Mouse (Mus musculus): ENCODE measurements around the gene Zfp384.
"Not testable (repeated sequence)": the region's sequence is repeated elsewhere in the genome, so short reads cannot be mapped to it uniquely, and the experiment has no call there.

The Zfp384 gene

GRCm38 (mm10) chr6:125009181-125010073 is 482 bp downstream of the Zfp384 start:
- no peak for DNase-seq (ENCODE audit: extremely low spot score, low read depth, low spot score)

GRCm38 (mm10) chr6:125017682-125018081 is 8.7 kb downstream of the Zfp384 start:
- DNase-seq (ENCODE audit: extremely low spot score, low read depth, low spot score): no peak

DNA sequence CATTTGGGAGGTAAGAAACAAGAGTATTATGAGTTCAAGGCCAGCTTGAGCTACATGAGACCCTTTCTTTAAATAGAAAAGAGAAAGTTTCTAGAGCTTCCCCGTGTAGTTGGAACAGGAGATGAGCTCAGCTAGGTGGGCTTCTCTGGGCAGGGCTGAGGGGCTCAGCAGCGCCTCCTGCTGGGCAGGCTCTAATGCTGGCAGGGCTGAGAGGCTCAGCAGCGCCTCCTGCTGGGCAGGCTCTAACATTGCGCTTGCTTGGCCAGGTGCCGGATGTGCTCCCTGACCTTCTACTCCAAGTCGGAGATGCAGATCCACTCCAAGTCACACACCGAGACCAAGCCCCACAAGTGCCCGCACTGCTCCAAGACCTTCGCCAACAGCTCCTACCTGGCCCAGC is 21.6 kb downstream of the Zfp384 start:
- DNase-seq (ENCODE audit: extremely low spot score, low read depth, low spot score): not testable (repeated sequence)

- DNase-seq (ENCODE audit: extremely low spot score, low read depth, low spot score): no peak
Measured at GRCm38 (mm10) chr6:125031604-125032003, 22.7 kb downstream of the Zfp384 start.

DNA sequence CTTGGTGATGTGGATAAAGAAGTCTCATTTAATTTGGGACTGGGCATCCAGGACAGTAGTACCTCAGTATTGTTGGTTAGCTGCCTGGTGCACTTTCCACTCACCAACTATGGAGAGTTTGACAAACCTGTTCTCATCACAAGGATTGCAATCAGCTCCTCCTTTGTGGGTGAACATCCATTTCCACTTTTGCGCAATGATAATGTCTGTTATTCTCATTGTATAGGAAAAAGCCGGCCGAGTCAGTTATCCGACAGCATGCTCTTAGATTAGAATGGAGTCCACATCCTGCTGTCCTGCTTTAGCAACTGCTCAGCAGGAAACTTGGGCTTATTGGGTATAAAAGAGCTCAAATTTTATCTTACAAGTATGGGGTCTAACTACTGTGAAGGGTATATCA is 29.7 kb downstream of the Zfp384 start:
- DNase-seq (ENCODE audit: extremely low spot score, low read depth, low spot score): no peak

- DNase-seq (ENCODE audit: extremely low spot score, low read depth, low spot score): no peak
Measured at GRCm38 (mm10) chr6:125039131-125039530, 30.2 kb downstream of the Zfp384 start.

GRCm38 (mm10) chr6:125039533-125040153 is 30.7 kb downstream of the Zfp384 start, which contains the start of gene Ing4:
Ing4 (plus strand) TSS chr6:125039760.
- DNase-seq (ENCODE audit: extremely low spot score, low read depth, low spot score): peak; percentile 99

- no peak for DNase-seq (ENCODE audit: extremely low spot score, low read depth, low spot score)
Measured at GRCm38 (mm10) chr6:125040221-125040620, 31.3 kb downstream of the Zfp384 start.

DNA sequence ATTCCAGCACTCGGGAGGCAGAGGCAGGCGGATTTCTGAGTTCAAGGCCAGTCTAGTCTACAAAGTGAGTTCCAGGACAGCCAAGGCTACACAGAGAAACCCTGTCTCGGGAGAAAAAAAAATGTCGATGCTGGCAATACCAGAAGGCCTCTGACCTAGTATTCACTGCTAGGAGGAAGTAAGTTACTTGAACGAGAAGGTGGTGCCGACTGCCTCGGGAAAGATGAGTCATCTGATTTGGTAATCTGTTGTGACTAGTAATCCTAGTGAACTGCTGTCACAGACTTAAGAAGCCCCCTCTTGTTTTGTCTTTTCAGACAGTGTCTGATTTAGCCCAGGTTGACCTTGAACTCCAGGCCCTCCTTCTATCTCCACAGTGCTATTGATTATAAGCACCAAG is 32.1 kb downstream of the Zfp384 start:
- DNase-seq (ENCODE audit: extremely low spot score, low read depth, low spot score): no peak

GRCm38 (mm10) chr6:125042081-125042480 is 33.1 kb downstream of the Zfp384 start:
- no peak for DNase-seq (ENCODE audit: extremely low spot score, low read depth, low spot score)

DNA sequence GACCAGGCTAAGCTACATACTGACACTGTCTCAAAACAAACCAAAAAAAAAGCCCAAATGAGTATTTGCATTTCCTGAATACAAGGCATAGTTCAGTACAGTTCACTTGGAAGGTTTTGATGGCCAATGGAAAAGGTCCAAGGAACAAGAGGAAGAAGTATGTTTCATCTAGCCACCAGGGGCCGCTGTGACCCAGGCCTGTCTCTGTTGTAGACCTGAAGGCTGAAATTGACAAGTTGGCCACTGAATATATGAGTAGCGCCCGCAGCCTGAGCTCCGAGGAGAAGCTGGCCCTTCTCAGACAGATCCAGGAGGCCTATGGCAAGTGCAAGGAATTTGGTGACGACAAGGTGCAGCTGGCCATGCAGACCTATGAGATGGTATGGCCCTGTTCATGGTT is 37.7 kb downstream of the Zfp384 start:
- DNase-seq (ENCODE audit: extremely low spot score, low read depth, low spot score): peak; percentile 44

- DNase-seq (ENCODE audit: extremely low spot score, low read depth, low spot score): no peak
Measured at GRCm38 (mm10) chr6:125049678-125050077, 40.7 kb downstream of the Zfp384 start, which contains the start of gene Acrbp. Acrbp (plus strand) TSS chr6:125049689.

DNA sequence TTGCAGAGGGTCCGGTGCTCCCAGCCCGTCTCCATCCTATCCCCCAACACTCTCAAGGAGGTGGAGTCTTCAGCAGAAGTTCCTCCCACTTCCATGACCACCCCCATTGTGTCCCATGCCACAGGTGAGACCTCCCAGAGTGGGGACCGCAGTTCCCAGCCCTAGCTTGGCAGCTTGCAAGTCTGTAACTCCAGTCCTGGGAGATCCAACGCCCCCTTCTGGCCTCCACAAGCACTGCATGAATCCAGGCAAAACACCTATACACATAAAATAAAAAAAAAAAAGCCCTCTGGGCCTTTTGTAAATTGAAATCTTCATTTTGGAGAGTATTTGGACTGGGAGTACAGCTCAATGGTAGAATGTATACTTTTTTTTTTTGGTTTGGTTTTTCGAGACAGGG is 42.3 kb downstream of the Zfp384 start:
- no peak for DNase-seq (ENCODE audit: extremely low spot score, low read depth, low spot score)

- no peak for DNase-seq (ENCODE audit: extremely low spot score, low read depth, low spot score)
Measured at GRCm38 (mm10) chr6:125061493-125061892, 52.5 kb downstream of the Zfp384 start.

DNA sequence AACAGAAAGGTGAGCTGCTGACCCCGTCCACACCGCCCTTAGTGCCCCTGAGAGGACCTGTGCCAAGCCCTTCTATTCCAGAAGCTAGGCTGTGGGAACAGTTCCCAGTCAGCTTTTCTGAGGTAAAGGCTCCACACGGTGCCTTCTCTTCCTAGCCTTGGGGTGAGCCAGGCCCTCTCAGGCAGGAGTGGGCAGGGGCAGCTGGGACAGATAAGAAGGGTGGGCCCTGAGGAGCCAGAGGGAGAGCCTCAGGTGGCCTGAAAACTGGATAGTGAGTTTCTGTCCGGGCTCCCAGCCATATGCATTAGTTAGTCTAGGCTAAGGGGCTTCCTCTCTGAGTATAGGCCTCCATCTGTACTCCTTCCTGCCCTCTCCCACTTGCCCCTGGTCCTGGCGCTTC is 53.6 kb downstream of the Zfp384 start:
- DNase-seq (ENCODE audit: extremely low spot score, low read depth, low spot score): no peak

GRCm38 (mm10) chr6:125063906-125064305 is 55.0 kb downstream of the Zfp384 start:
- DNase-seq (ENCODE audit: extremely low spot score, low read depth, low spot score): no peak

GRCm38 (mm10) chr6:125065223-125065622 is 56.3 kb downstream of the Zfp384 start:
- DNase-seq (ENCODE audit: extremely low spot score, low read depth, low spot score): not testable (repeated sequence)

DNA sequence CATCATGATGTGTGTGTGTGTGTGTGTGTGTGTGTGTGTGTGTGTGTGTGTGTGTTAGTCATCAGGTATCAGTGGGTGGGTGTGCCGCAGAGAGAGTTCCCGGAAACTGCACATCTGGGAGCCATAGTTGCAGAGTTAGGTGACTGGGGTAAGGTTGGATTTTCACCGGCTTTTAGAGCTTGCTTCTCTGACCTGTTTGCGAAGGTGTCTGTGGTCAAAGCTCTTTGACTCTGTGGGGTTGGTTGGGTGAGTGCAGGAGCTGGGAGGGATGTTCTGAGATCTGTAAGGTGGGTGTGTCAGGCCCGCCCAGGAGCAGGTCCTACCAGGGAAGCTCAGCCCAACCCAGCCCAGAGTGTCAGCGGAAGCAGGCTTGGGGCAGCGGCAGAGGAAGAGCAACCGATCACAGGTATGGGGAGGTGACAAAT is 58.6 kb downstream of the Zfp384 start, which contains the start of gene Lpar5:
Gene Lpar5, plus strand, starts transcription at position 350 of the 425 bp plus-strand sequence.
- DNase-seq (ENCODE audit: extremely low spot score, low read depth, low spot score): no peak

GRCm38 (mm10) chr6:125071170-125071895 is 62.4 kb downstream of the Zfp384 start:
- no peak for DNase-seq (ENCODE audit: extremely low spot score, low read depth, low spot score)

GRCm38 (mm10) chr6:125071896-125072279 is 62.9 kb downstream of the Zfp384 start:
- DNase-seq (ENCODE audit: extremely low spot score, low read depth, low spot score): no peak

GRCm38 (mm10) chr6:125073825-125074224 is 64.9 kb downstream of the Zfp384 start:
- DNase-seq (ENCODE audit: extremely low spot score, low read depth, low spot score): no peak
